Mouse (Mus musculus): ENCODE measurements around the gene Gm1553.

Gm1553 gene

DNA sequence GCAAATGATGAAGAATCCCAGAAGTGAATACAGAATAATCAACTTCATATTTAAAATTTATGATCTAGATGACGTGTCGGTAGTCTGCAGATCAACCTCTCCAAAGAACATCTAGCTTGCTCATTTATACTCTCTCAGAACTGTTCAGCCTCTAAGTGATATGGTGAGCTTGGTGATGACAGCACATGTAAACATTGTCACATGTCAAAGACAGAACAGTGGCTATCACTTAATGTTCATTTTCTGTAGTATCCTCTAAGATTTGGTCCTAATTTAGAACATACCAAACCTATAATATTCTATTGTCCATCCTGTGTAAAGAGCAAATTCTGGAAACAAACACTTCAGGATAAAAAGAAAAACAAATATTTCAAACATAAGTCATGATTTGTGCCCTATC lies at the start of gene Gm1553:
Gm1553 (minus strand) TSS at position 101 of the 400 bp plus-strand sequence.
- DNase-seq: no peak
